Mouse (Mus musculus) limb, embryonic 11.5 days (tissue): Measurements from ENCODE around the gene Fetub. TPM values are rescaled to one million over a fixed set of nuclear protein-coding genes. Genes with fewer than 3 reads are reported as not detected.

Experiments
- ATAC-seq: fragments of 200-750 bp; cut with Nextera tagmentation; 2 replicates; pipeline ENCODE4 v1.8.0; 2017; ENCODE audit warnings: low read depth; ENCODE audit not compliant: insufficient number of reproducible peaks, low FRiP score, low TSS enrichment
- DNase-seq: peaks from one replicate; pipeline ENCODE4 v3.0.0-alpha.2; 2015; ENCODE audit warnings: low spot score
- H3K27ac ChIP-seq: fragments of 300-500 bp; sonication (generic); replicated peaks from 2 replicates; pipeline ENCODE4 v1.5.1; 2014; ENCODE audit warnings: low read depth, mild to moderate bottlenecking, low read length
- H3K27me3 ChIP-seq: fragments of 300-500 bp; sonication (generic); 2 replicates; pipeline ENCODE4 v1.6.1; 2014; ENCODE audit warnings: mild to moderate bottlenecking, low read length, mixed read lengths; ENCODE audit not compliant: control insufficient read depth, insufficient read depth
- H3K36me3 ChIP-seq: fragments of 300-500 bp; sonication (generic); 2 replicates; pipeline ENCODE4 v1.6.1; 2014; ENCODE audit warnings: mild to moderate bottlenecking, low read length, moderate library complexity, mixed read lengths; ENCODE audit not compliant: control insufficient read depth, insufficient read depth
- H3K4me1 ChIP-seq: fragments of 300-500 bp; sonication (generic); 2 replicates; pipeline ENCODE4 v1.6.1; 2014; ENCODE audit warnings: low read length, mixed read lengths; ENCODE audit not compliant: control insufficient read depth, insufficient read depth
- H3K4me2 ChIP-seq: fragments of 300-500 bp; sonication (generic); 2 replicates; pipeline ENCODE4 v1.6.1; 2014; ENCODE audit warnings: low read depth, mild to moderate bottlenecking, moderate library complexity; ENCODE audit not compliant: severe bottlenecking
- H3K4me3 ChIP-seq: fragments of 300-500 bp; sonication (generic); 2 replicates; pipeline ENCODE4 v1.5.1; 2014; ENCODE audit warnings: low read depth, low read length
- H3K9ac ChIP-seq: fragments of 300-500 bp; sonication (generic); 2 replicates; pipeline ENCODE4 v1.6.1; 2014; ENCODE audit warnings: mild to moderate bottlenecking, low read length
- H3K9me3 ChIP-seq: fragments of 300-500 bp; sonication (generic); 2 replicates; pipeline ENCODE4 v1.6.1; 2016; ENCODE audit warnings: low read length; ENCODE audit not compliant: control insufficient read depth
- WGBS: fragments of 180-500 bp; shearing (Covaris S2); extraction: QIAGEN DNeasy Blood & Tissue Kit; methylation state at CpG from one replicate; pipeline ENCODE4 v1.1.7; 2014; 5-methylcytosine and 5-hydroxymethylcytosine counted together
- polyA plus RNA-seq: library from polyadenylated mRNA; unstranded; fragments of >200 nt; fragmentation: Nextera tagmentation; extraction: Ambion mirVana; gene quantifications from 2 replicates; pipeline ENCODE4 v1.2.1, GENCODE M21; 2014

Fetub gene
- polyA plus RNA-seq, 1 experiment from 2014 or later = not detected

DNA sequence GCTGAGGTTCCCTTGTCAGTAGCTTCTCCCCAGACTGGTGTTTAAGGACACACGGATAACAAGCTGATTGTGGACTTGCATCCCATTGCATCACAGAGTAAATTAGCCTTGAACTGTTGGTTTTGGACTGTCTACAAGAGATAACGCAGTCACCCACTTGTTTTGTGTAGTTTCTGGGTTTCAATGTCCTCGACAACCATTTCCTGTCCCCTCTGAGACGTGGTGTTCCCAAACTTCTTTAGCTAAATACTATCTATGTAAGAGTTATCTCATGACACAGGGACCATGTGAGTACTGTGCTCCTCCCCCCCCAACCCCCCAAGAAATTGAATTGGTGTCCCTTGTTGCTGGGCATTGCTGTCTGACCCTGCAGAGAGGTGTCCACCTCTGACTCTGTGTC lies 36.6 kb upstream of the Fetub start:
- Histone ChIP-seq H3K27me3 (no peaks in the 10 kb centered on the region), H3K27ac (no peak overlapping the region), H3K36me3 (no peaks in the 10 kb centered on the region), H3K4me3 (no peak overlapping the region), H3K4me1 (peaks cover 9% of the 10 kb centered on the region), H3K4me2 (no peak overlapping the region), H3K9ac (no peak overlapping the region), H3K9me3 (no peaks in the 10 kb centered on the region)
- 79% methylated on average over 4 of the region's 4 CpGs for WGBS
- DNase-seq = no peak
- no peak for ATAC-seq

DNA sequence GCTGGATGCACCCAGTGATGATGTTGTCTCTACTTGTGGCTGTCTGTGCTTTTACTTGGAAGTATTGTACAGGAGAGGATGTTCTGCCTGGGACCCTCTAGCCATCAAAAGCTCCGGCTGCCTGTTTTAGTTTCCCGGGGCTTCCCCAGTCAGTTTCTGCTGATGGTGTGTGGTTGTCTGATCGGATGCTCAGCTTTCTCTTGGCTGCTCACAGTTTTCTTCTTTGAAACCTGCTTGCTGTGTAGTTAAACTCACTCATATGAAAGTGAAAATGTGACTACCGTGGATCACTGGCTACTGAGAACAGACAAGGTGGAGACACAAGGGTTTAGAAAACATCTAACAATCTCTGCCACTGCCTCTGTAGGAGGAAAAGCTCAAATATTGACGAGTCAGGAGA lies 34.7 kb upstream of the Fetub start:
- no peak for ATAC-seq
- no peak overlapping the region for H3K4me2 ChIP-seq
- peaks cover 9% of the 10 kb centered on the region for H3K4me1 ChIP-seq
- H3K36me3 ChIP-seq = no peaks in the 10 kb centered on the region
- H3K27ac ChIP-seq = no peak overlapping the region
- no peaks in the 10 kb centered on the region for H3K27me3 ChIP-seq
- H3K9me3 ChIP-seq = no peaks in the 10 kb centered on the region
- no peak overlapping the region for H3K9ac ChIP-seq
- WGBS = 84% methylated on average over 5 of the region's 5 CpGs
- DNase-seq = no peak
- no peak overlapping the region for H3K4me3 ChIP-seq

DNA sequence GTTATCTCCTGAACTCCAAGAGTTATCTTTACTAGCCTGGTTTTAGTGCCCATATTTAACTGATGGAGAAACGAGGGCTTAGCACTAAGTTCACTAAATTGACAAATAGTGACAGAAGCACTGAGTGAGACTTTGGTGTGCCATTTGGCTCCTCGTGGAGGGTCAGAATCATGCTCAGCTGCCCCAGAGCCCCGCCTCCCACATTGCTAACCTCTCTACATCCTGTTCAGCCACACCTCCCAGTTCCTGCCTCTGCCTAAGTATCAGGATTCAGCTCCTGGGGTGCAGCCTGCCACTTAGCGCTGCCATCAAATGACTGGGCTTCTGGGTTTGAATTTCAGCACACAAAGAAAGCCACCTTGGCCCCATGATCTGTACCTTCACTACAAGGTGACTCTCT lies 32.8 kb upstream of the Fetub start:
- no peak for DNase-seq
- Histone ChIP-seq H3K36me3 (no peaks in the 10 kb centered on the region), H3K4me2 (no peak overlapping the region), H3K27me3 (no peaks in the 10 kb centered on the region), H3K27ac (no peak overlapping the region), H3K4me1 (peaks cover 9% of the 10 kb centered on the region), H3K9ac (no peak overlapping the region), H3K4me3 (no peak overlapping the region), H3K9me3 (no peaks in the 10 kb centered on the region)
- 18% methylated on average over 4 of the region's 4 CpGs for WGBS
- ATAC-seq = no peak

- DNase-seq (no peak), ATAC-seq (no peak)
- WGBS = 88% methylated on average over 3 of the region's 3 CpGs
- Histone ChIP-seq H3K4me2 (no peak overlapping the region), H3K4me3 (no peak overlapping the region), H3K27ac (no peak overlapping the region), H3K36me3 (no peaks in the 10 kb centered on the region), H3K9me3 (no peaks in the 10 kb centered on the region), H3K9ac (no peak overlapping the region), H3K4me1 (no peaks in the 10 kb centered on the region), H3K27me3 (no peaks in the 10 kb centered on the region)
These were observed 31.4 kb upstream of the Fetub start for GRCm38 (mm10) chr16:22886726-22887125.

DNA sequence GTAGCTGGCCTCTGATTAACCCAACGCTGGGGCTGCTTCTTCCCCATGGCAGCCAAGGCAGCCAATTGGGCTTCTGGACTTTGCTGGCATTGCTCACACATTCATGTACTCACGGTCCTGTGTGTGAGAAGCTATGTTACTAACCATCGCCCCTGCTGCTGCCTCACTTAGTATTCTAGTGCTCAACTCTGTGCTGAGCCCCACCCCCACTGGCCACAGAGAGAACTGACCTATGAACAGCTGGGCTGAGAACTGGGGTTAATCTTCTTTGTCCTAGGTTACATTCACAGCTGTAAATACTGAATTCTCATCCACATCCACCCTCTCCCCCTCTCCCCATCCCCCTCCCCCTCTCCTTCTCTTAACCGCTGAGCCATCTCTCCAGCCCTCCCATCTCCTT lies 29.3 kb upstream of the Fetub start:
- ATAC-seq = no peak
- Histone ChIP-seq H3K27ac (no peak overlapping the region), H3K27me3 (no peaks in the 10 kb centered on the region), H3K9me3 (no peaks in the 10 kb centered on the region), H3K4me1 (no peaks in the 10 kb centered on the region), H3K4me3 (no peak overlapping the region), H3K9ac (no peak overlapping the region), H3K36me3 (no peaks in the 10 kb centered on the region), H3K4me2 (no peak overlapping the region)
- 68% methylated on average over 4 of the region's 4 CpGs for WGBS
- no peak for DNase-seq

- Histone ChIP-seq H3K4me2 (no peak overlapping the region), H3K27me3 (no peaks in the 10 kb centered on the region), H3K9ac (no peak overlapping the region), H3K4me3 (no peak overlapping the region), H3K36me3 (no peaks in the 10 kb centered on the region), H3K4me1 (no peaks in the 10 kb centered on the region), H3K27ac (no peak overlapping the region), H3K9me3 (no peaks in the 10 kb centered on the region)
- WGBS = 86% methylated on average over 8 of the region's 8 CpGs
- ATAC-seq = no peak
- no peak for DNase-seq
These were observed 28.4 kb upstream of the Fetub start for GRCm38 (mm10) chr16:22889716-22890115.

- no peak within 1 kb of the TSS for H3K27ac ChIP-seq
- H3K4me2 ChIP-seq = no peak within 1 kb of the TSS
- no peaks in the 10 kb centered on the region for H3K9me3 ChIP-seq
- no peaks in the 10 kb centered on the region for H3K27me3 ChIP-seq
- no peak for ATAC-seq
- DNase-seq = no peak
- H3K9ac ChIP-seq = no peak within 1 kb of the TSS
- WGBS = 88% methylated on average over 11 of the region's 11 CpGs
- H3K36me3 ChIP-seq = no peaks in the 10 kb centered on the region
- no peak within 1 kb of the TSS for H3K4me3 ChIP-seq
- no peaks in the 10 kb centered on the region for H3K4me1 ChIP-seq
These were observed 27.2 kb upstream of the Fetub start, which contains the start of gene Ahsg for GRCm38 (mm10) chr16:22890683-22891510. Gene Ahsg (plus strand): TSS chr16:22891277.

GRCm38 (mm10) chr16:22891733-22892154 lies 26.4 kb upstream of the Fetub start:
- no peaks in the 10 kb centered on the region for H3K4me1 ChIP-seq
- H3K9me3 ChIP-seq = no peaks in the 10 kb centered on the region
- H3K27ac ChIP-seq = no peak overlapping the region
- H3K27me3 ChIP-seq = no peaks in the 10 kb centered on the region
- H3K36me3 ChIP-seq = no peaks in the 10 kb centered on the region
- no peak overlapping the region for H3K4me3 ChIP-seq
- H3K9ac ChIP-seq = no peak overlapping the region
- DNase-seq = no peak
- 90% methylated on average over 8 of the region's 8 CpGs for WGBS
- H3K4me2 ChIP-seq = no peak overlapping the region
- no peak for ATAC-seq

DNA sequence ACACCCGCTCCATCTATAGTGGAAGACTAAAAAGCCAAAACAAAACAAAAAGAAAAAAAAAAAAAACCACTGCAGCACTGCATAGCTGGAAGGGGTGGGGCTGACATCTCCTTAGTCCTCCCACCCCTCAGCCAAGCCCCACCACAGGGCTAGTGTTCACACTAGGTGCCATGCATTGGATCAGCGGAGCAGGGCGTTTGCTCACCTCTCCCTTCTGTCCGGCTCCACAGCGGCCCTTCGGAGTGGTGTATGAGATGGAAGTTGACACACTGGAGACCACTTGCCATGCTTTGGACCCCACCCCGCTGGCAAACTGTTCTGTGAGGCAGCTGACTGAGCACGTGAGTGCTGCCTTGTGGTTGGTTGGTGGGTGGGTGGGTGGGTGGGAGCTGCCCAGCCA lies 24.0 kb upstream of the Fetub start:
- no peak for DNase-seq
- no peak overlapping the region for H3K4me2 ChIP-seq
- no peak overlapping the region for H3K27ac ChIP-seq
- H3K4me1 ChIP-seq = no peaks in the 10 kb centered on the region
- no peaks in the 10 kb centered on the region for H3K27me3 ChIP-seq
- no peak overlapping the region for H3K4me3 ChIP-seq
- 77% methylated on average over 8 of the region's 8 CpGs for WGBS
- H3K9ac ChIP-seq = no peak overlapping the region
- H3K9me3 ChIP-seq = no peaks in the 10 kb centered on the region
- ATAC-seq = no peak
- no peaks in the 10 kb centered on the region for H3K36me3 ChIP-seq
